Mouse (Mus musculus): ENCODE results near the gene C9. TPM values are rescaled to one million over a fixed set of nuclear protein-coding genes. Genes with fewer than 3 reads are reported as not detected.

The C9 gene
- not detected in 2 replicates for polyA plus RNA-seq (2015; fragmentation: Nextera tagmentation; extraction: Ambion mirVana)

DNA sequence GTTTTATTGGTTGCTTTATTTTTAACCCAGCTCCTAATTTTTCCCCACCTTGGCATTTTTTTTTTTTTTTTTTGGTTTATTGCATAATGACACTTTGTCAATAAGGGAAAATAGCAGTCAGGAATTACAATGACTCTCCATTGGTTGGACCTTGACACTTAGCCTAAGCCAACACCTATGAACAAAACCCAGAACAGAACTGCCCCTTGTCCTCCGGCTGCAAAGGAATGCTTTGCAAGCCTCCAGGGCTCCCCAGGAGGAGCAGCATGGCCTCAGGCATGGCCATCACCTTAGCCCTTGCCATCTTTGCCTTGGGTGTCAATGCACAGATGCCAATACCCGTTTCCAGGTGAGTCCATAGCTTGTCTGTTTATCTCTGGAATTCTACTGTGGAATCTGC is at the start of gene C9:
Gene C9, plus strand, starts transcription at position 193 of the 400 bp plus-strand sequence.
- H3K27ac ChIP-seq = no peak within 1 kb of the TSS
- ATAC-seq (ENCODE audit: insufficient number of reproducible peaks, low FRiP score, low TSS enrichment, low read depth) = no peak
- 58% methylated on average over 2 of the region's 2 CpGs for WGBS
- H3K27me3 ChIP-seq = no peaks in the 10 kb centered on the region
- no peak within 1 kb of the TSS for H3K4me2 ChIP-seq
- H3K4me1 ChIP-seq = peaks cover 10% of the 10 kb centered on the region; the same call in 1 of the 2 replicates
- H3K4me3 ChIP-seq = no peak within 1 kb of the TSS
- H3K9ac ChIP-seq = no peak within 1 kb of the TSS
- H3K9me3 ChIP-seq = no peaks in the 10 kb centered on the region
- 0 out of 2 replicates have a peak, but pooled peaks cover 5% of the 10 kb centered on the region for H3K36me3 ChIP-seq

GRCm38 (mm10) chr15:6398211-6398610 is 46.9 kb upstream of the C9 start:
- 89% methylated on average over 4 of the region's 4 CpGs for WGBS
- no peak for ATAC-seq (ENCODE audit: insufficient number of reproducible peaks, low FRiP score, low TSS enrichment, low read depth)

GRCm38 (mm10) chr15:6398881-6399280 is 46.2 kb upstream of the C9 start:
- Histone ChIP-seq H3K9me3 (no peaks in the 10 kb centered on the region), H3K27ac (no peak overlapping the region), H3K9ac (no peak overlapping the region), H3K4me2 (no peak overlapping the region), H3K4me1 (0 out of 2 replicates have a peak, but pooled peaks cover under 1% of the 10 kb centered on the region), H3K36me3 (peaks cover 14% of the 10 kb centered on the region; the same call in 1 of the 2 replicates), H3K27me3 (no peaks in the 10 kb centered on the region), H3K4me3 (no peak overlapping the region)
- ATAC-seq (ENCODE audit: insufficient number of reproducible peaks, low FRiP score, low TSS enrichment, low read depth) = no peak
- WGBS = 55% methylated on average over 6 of the region's 6 CpGs

More at GRCm38 (mm10) chr15:6398211-6398610, 46.9 kb upstream of the C9 start:
- H3K27ac ChIP-seq = no peak overlapping the region
- peaks cover 18% of the 10 kb centered on the region; the same call in 1 of the 2 replicates for H3K36me3 ChIP-seq
- no peaks in the 10 kb centered on the region for H3K9me3 ChIP-seq
- H3K4me2 ChIP-seq = no peak overlapping the region
- H3K4me1 ChIP-seq = no peaks in the 10 kb centered on the region
- no peak overlapping the region for H3K4me3 ChIP-seq
- no peaks in the 10 kb centered on the region for H3K27me3 ChIP-seq
- no peak overlapping the region for H3K9ac ChIP-seq

DNA sequence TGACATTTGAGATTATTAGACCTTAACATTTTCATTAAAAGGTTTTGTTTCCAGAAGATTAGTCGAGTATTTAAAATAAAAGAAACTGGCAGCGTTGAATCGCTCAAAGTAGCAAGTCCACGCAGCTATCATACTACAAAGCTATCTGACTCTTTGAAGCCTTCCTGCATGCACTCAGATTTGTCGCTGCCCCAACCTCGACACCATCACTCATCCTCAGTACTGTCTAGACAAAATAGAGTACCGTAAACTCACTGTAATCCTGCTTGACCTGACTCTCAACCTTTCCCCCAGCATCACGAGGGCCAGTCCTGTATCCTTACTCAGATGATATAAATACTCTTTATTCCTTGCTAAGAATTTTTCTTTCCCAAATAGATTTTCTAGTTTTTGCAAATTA is 45.0 kb upstream of the C9 start:
- Histone ChIP-seq H3K4me2 (no peak overlapping the region), H3K4me3 (no peak overlapping the region), H3K9ac (no peak overlapping the region), H3K4me1 (0 out of 2 replicates have a peak, but pooled peaks cover 5% of the 10 kb centered on the region), H3K27ac (no peak overlapping the region), H3K27me3 (no peaks in the 10 kb centered on the region), H3K9me3 (no peaks in the 10 kb centered on the region), H3K36me3 (peaks cover 14% of the 10 kb centered on the region; the same call in 1 of the 2 replicates)
- ATAC-seq (ENCODE audit: insufficient number of reproducible peaks, low FRiP score, low TSS enrichment, low read depth) = no peak
- WGBS = 71% methylated on average over 8 of the region's 8 CpGs

DNA sequence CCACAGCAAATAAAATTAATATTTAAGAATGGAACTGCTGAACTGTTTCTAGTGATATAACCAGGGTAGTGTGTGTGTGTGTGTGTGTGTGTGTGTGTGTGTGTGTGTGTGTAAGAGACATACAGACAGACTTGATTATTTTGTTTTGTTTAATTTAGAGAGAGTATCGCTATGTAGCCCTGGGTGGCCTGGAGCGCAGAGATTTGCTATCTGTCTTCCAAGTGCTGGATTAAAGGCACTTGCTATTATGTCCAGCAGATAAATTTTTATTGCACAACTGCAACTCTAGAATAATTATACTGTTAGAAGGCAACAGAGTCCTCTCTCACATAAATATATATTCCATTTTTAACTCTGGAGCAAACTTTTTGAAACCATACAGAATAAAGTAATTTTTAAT is 42.7 kb upstream of the C9 start:
- ATAC-seq (ENCODE audit: insufficient number of reproducible peaks, low FRiP score, low TSS enrichment, low read depth) = no peak
- H3K27ac ChIP-seq = no peak overlapping the region
- H3K4me1 ChIP-seq = 0 out of 2 replicates have a peak, but pooled peaks cover 5% of the 10 kb centered on the region
- no peak overlapping the region for H3K9ac ChIP-seq
- no peaks in the 10 kb centered on the region for H3K9me3 ChIP-seq
- no peak overlapping the region for H3K4me2 ChIP-seq
- H3K27me3 ChIP-seq = no peaks in the 10 kb centered on the region
- 72% methylated on average over 2 of the region's 2 CpGs for WGBS
- H3K4me3 ChIP-seq = no peak overlapping the region
- peaks cover 6% of the 10 kb centered on the region; the same call in 1 of the 2 replicates for H3K36me3 ChIP-seq

- H3K27ac ChIP-seq = no peak overlapping the region
- no peak for ATAC-seq (ENCODE audit: insufficient number of reproducible peaks, low FRiP score, low TSS enrichment, low read depth)
- 61% methylated on average over 5 of the region's 5 CpGs for whole genome bisulfite sequencing
Measured at GRCm38 (mm10) chr15:6404172-6404571, 41.0 kb upstream of the C9 start.

GRCm38 (mm10) chr15:6406771-6407170 is 38.4 kb upstream of the C9 start:
- no peak overlapping the region for H3K27ac ChIP-seq
- WGBS = 85% methylated on average over 6 of the region's 6 CpGs
- H3K27me3 ChIP-seq = no peaks in the 10 kb centered on the region
- H3K4me1 ChIP-seq = 0 out of 2 replicates have a peak, but pooled peaks cover 5% of the 10 kb centered on the region
- H3K9ac ChIP-seq = no peak overlapping the region
- peaks cover 9% of the 10 kb centered on the region; the same call in 1 of the 2 replicates for H3K36me3 ChIP-seq
- H3K9me3 ChIP-seq = no peaks in the 10 kb centered on the region
- ATAC-seq (ENCODE audit: insufficient number of reproducible peaks, low FRiP score, low TSS enrichment, low read depth) = no peak
- no peak overlapping the region for H3K4me3 ChIP-seq
- H3K4me2 ChIP-seq = no peak overlapping the region

More at GRCm38 (mm10) chr15:6404172-6404571, 41.0 kb upstream of the C9 start:
- Histone ChIP-seq H3K36me3 (peaks cover 9% of the 10 kb centered on the region; the same call in 1 of the 2 replicates), H3K4me3 (no peak overlapping the region), H3K9me3 (no peaks in the 10 kb centered on the region), H3K4me2 (no peak overlapping the region), H3K4me1 (0 out of 2 replicates have a peak, but pooled peaks cover 5% of the 10 kb centered on the region), H3K9ac (no peak overlapping the region), H3K27me3 (no peaks in the 10 kb centered on the region)

DNA sequence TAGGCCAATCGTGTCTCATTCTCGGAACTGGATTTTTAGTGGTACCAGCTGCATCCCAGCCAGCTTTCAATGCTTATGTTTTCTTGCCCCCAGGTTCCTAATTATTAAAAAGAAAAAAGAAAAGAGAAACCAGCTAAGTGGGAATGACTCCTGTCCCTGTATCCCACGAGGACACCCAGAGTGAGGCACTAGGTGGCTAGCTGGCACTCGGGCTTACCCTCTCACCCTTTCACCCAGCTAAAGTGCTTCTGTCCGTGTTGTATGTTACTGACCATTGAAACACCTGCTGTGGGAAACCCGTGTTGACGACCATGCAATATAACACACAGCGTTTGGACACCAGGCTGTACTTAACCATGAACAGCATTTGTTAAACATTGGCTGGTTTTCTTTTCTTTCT is 36.1 kb upstream of the C9 start:
- Histone ChIP-seq H3K27ac (no peak overlapping the region), H3K9me3 (no peaks in the 10 kb centered on the region), H3K4me3 (no peak overlapping the region), H3K4me2 (no peak overlapping the region), H3K9ac (no peak overlapping the region), H3K4me1 (0 out of 2 replicates have a peak, but pooled peaks cover 3% of the 10 kb centered on the region), H3K36me3 (peaks cover 12% of the 10 kb centered on the region; the same call in 1 of the 2 replicates), H3K27me3 (no peaks in the 10 kb centered on the region)
- no peak for ATAC-seq (ENCODE audit: insufficient number of reproducible peaks, low FRiP score, low TSS enrichment, low read depth)
- WGBS = 71% methylated on average over 8 of the region's 8 CpGs

GRCm38 (mm10) chr15:6410161-6410560 is 35.0 kb upstream of the C9 start:
- 88% methylated on average over 3 of the region's 3 CpGs for WGBS

DNA sequence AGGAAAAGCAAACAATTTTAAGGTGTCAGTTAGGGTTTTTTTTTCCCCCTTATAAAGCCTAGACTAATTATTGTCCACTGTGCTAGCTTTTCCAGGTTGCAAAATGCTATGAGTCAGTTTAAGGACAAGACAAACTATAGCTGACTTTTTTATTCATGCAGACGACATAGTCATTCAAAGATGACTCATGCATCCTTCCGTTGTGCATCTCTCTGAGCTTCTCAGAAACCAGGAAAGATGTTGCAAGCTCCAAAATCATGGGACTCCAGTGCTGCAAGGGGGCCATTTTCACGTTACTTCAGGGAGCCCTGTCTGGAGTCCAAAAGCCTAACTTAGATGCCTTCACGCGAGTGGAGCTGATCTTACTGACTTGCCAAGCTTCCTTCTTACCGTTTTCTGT is 33.8 kb upstream of the C9 start:
- Histone ChIP-seq H3K27ac (no peak overlapping the region), H3K4me2 (no peak overlapping the region), H3K9me3 (no peaks in the 10 kb centered on the region), H3K27me3 (no peaks in the 10 kb centered on the region), H3K4me3 (no peak overlapping the region), H3K9ac (no peak overlapping the region), H3K4me1 (no peaks in the 10 kb centered on the region), H3K36me3 (peaks cover 26% of the 10 kb centered on the region)
- WGBS = 78% methylated on average over 6 of the region's 6 CpGs
- ATAC-seq (ENCODE audit: insufficient number of reproducible peaks, low FRiP score, low TSS enrichment, low read depth) = no peak

More at GRCm38 (mm10) chr15:6410161-6410560, 35.0 kb upstream of the C9 start:
- ATAC-seq (ENCODE audit: insufficient number of reproducible peaks, low FRiP score, low TSS enrichment, low read depth) = no peak
- Histone ChIP-seq H3K9me3 (no peaks in the 10 kb centered on the region), H3K4me3 (no peak overlapping the region), H3K9ac (no peak overlapping the region), H3K4me1 (no peaks in the 10 kb centered on the region), H3K4me2 (no peak overlapping the region), H3K27ac (no peak overlapping the region), H3K27me3 (no peaks in the 10 kb centered on the region), H3K36me3 (peaks cover 21% of the 10 kb centered on the region; the same call in 1 of the 2 replicates)

GRCm38 (mm10) chr15:6415317-6415716 is 29.8 kb upstream of the C9 start:
- 81% methylated on average over 5 of the region's 5 CpGs for WGBS
- no peak for ATAC-seq (ENCODE audit: insufficient number of reproducible peaks, low FRiP score, low TSS enrichment, low read depth)
- no peak overlapping the region for H3K27ac ChIP-seq
- peaks cover 46% of the 10 kb centered on the region for H3K36me3 ChIP-seq
- no peaks in the 10 kb centered on the region for H3K9me3 ChIP-seq
- H3K4me1 ChIP-seq = no peaks in the 10 kb centered on the region
- no peak overlapping the region for H3K9ac ChIP-seq
- H3K4me3 ChIP-seq = no peak overlapping the region
- H3K27me3 ChIP-seq = no peaks in the 10 kb centered on the region
- H3K4me2 ChIP-seq = no peak overlapping the region

- Histone ChIP-seq H3K4me3 (no peak overlapping the region), H3K9me3 (no peaks in the 10 kb centered on the region), H3K4me1 (no peaks in the 10 kb centered on the region), H3K9ac (no peak overlapping the region), H3K27ac (no peak overlapping the region), H3K27me3 (no peaks in the 10 kb centered on the region), H3K4me2 (no peak overlapping the region), H3K36me3 (peaks cover 71% of the 10 kb centered on the region)
- 88% methylated on average over 7 of the region's 7 CpGs for WGBS
- no peak for ATAC-seq (ENCODE audit: insufficient number of reproducible peaks, low FRiP score, low TSS enrichment, low read depth)
Measured at GRCm38 (mm10) chr15:6431777-6432176, 13.3 kb upstream of the C9 start.
